Mouse (Mus musculus): ENCODE data around the gene Add2. TPM values are rescaled to one million over a fixed set of nuclear protein-coding genes. Genes with fewer than 3 reads are reported as not detected.

The Add2 gene
- total RNA-seq, 4 experiments from 2014 or later = 0.12 to 0.38 (median 0.20) TPM

DNA sequence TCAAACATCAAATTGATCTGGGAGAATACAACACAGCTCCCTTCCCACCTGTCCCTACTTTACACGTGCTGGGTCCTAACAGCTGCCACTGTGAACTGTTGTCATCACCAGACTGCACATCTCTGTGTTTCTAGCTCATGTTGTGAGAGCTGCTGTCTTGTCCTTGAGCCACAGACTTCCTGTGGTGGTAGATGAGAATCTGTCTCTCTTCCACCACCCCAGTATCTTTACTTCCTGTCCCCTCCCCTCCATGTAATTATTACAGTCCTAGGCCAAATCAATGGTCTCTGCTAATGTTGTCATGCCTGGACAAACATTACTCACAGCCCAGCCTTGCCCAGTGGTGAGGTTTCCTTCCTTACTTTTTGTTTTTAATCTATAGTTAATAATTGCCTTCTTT lies 105.4 kb downstream of the Add2 start:
- DNase-seq (ENCODE audit: low spot score) = no peak

DNA sequence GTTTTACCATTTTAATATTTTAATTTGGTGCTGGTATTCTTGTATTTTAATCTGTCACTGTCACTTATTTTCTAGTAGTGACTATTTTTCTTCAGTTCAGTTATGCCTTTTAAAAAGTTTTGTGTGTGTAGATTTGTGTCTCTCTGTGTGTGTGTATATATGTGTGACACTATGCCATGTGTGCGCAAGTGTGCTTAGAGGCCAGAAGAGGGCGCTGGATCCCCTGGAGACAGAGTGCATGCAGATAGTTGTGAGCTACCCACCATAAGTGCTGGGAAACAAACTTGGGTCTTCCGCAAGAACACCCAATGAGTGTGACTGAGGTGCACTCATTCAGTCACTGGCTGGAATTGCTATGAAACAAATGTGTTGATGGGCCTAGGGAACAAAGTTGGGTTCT lies 107.7 kb downstream of the Add2 start:
- DNase-seq (ENCODE audit: low spot score) = no peak

DNA sequence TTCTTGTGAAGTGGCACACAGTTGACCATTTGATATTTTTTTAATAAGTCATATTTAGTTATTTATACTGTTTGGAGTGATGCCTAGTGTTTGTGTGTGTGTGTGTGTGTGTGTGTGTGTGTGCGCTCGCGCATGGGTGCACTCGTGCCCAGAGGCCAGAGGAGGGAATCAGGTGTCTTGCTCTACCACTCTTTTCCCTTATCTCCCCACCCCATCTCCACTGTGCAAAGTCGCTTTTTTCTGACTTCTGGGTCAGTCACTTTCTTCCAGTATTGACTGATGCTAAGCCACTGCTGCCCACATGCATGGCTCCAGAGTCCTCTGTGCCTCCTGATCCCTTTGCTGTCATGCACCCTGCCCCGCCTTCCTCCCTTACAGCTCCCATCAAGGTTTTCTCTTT lies 112.8 kb downstream of the Add2 start:
- no peak for DNase-seq (ENCODE audit: low spot score)

DNA sequence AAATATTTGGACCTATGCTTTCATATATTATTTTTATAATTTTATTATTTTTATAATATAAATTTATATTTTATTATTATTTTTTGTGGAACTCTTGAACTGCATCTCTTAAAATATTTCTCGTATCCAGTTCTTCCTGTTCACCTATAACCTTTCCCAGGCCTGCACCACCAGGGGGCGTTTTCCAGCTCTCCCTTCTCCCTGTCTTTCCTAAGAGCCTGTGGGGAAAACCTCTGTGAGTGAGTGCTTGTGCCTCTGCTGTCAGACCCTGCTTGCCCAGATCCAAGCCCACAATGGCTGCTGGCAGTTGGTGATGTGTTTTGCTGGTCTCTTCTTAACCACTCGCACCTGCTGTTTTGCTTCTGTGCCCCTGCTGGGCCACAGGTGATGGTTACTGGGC lies 113.3 kb downstream of the Add2 start:
- DNase-seq (ENCODE audit: low spot score) = no peak

DNA sequence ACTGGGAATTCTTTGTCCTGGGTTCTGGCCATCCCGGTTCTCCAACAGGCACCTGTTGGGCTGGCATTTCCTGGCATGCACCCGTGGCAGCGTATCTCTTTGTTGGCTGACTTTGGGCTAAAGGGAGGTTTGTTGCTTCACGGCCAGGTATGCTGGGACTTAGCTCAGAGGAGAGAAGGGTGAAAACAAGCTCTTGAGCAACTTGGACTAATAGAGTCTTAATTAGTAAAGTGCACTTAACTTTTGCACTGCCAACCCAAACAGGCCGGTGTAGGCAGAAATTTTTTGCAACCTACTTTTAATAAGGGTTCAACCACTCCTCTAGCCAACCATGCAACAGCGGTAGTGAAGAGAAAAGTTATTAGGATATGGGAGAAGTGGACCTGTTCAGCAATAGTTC lies 116.5 kb downstream of the Add2 start:
- no peak for DNase-seq (ENCODE audit: low spot score)

DNA sequence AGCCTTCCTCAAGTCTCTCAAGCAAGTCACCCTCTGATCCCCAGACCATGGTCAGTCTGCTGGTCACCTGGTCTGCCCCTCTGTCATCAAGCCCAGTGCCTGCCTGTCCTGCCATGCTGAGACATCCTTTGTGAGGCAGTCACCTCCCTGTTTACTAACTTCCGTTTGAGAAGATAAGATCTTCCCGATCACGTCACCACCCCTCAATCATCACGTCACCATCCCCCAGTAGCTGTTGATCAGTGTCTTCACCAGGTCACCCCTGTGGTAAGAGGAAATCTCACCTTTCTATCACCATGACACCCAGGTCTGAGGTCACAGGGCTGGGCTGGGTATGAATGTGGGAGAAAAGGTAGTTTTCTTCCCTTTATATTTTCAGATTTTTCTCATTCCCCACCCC lies 120.0 kb downstream of the Add2 start:
- DNase-seq (ENCODE audit: low spot score) = no peak

DNA sequence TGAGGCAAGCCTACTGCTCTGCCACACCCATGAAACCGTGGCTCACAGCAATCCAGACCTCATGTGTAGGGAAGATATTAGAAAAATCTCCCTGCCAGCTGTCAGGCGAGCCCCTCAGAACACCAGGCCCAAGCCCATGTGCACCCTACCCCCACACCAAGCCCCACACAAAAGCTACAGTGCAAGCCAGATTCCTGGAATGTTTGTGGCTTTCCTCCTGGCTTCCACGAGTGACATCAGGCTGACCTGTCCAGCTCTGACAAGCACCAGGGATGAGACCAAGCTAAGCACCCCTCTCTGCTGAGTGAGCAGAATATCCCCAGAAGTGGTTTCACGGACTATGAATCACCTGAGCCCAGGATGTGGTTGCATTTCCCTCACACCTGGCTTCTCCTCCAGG lies 120.5 kb downstream of the Add2 start:
- DNase-seq (ENCODE audit: low spot score) = no peak

DNA sequence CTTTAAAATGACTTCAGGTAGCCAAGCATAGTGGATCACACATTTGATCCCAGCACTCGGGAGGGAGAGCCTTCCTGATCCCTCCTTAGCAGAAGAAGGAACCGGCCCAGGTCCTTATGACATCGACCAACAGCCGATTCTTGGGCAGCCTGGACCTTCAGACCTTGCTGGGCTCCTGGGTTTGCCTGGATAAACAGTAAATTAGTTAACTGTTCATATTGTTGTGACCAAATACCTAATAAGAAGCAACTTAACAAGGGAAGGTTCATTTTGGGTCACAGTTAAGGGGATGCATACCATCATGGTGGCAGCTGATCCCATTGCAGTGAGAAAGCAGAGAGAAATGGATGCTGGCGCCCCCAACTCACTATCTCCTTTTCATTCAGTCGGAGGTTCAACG lies 124.2 kb downstream of the Add2 start:
- DNase-seq (ENCODE audit: low spot score) = no peak

DNA sequence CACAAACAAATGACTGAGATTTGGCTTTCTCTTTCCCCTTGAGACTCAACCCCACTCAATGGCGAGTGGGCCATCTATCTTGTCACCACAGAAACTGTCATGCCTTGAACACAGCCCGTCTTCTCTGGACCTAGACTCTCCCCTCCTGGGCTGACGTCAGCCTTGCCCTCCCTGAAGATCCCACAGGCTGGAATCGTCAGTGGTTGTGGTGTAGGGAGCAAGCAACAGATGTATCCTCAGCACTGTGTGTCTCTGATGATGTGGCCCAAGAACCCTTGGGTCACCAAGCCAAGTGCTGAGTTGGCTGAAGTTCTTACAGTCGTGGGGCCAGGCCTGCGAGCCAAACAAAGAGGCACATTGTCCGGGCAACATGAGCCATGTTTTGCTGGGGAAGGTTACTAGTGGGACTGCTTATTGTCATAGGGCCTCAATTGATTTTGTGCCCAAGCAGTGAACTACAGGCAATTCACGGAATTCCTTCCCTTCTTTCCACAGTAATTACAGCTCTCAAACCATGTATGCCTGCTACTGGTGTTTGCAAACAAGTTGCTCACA lies 125.0 kb downstream of the Add2 start:
- DNase-seq (ENCODE audit: low spot score) = peak; percentile 20

DNA sequence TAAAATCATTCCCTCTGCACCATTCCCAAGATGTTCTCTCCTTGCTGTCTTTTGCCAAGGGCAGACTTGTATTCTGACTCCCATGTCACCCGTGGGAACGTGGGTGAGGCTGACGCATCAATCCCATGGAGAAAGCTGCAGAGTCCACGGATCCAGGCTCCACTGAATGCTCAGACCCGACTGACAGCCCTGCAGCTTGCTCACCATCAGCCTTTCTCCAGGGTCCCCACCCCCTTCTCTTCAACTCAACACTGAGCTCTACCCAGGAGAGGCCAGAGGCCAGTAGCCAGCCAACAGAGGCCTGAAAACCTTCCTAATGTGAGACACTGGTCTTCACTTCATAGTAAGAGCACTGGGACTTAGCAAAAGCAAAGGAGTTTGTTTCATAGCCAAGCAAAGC lies 125.5 kb downstream of the Add2 start:
- no peak for DNase-seq (ENCODE audit: low spot score)

DNA sequence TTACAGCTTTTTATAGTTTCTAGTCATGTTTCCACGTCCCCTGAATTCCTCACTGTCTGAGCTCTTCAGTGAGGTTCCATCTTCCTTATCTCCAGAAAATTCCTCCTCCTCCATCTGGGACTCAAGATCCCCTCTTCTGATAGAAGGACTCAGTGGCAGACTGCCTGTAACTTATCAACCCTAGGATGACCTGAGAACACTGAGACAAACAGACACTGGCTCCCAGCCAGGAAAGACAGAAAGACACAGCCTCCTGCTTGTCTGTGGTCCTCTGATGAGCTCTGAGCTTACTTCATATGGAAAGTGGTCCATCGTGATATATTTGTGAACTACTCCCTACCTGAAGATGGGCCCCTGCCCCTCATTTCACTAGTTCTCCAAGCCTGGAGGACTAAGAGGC lies 126.0 kb downstream of the Add2 start:
- DNase-seq (ENCODE audit: low spot score) = no peak

DNA sequence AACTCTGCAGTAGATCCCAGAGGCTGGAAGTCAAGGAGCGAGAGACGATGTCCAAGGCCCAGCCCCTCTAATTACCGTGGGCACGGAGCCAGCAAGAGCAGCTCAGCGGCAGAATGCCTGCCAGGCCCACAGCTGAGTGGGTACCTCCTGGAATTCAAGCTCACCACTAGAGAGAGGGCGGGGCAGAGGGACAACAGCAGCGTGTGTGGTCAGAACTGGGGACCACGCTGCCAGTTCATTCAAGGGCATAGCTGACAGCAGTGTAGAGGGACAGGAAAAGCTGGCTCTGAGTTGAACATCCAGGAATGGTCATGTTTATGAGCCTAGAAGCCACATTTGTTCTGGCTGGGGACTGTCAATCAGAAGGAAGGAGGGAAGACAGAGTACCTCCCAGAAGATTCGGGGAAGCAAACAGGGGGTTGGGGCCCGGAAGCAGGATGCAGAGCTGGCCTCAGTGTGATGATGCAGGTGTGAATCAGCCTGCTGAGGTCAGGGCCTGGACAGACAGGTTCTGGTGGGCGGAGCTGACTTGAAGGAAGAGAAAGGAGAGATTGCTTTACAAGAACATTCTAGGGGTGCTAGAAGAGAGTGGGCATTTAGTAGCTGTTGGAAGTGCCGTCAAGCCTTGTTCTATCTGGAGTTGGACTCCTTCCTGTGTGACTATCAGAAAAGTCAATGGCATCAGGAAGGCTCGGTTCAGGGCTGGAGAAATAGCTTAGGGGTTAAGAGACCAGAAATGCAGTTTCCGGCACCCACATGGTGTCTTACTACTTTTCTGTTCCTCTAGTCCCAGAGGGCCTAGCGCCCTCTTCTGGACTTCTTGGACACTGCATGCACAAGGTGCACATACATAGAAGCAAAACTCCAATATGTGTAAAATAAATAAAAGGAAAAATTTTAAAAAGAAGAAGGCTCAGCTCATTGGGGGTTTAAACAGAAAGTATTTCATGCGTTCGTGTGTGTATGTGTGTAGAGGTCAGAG lies 129.1 kb downstream of the Add2 start:
- no peak for DNase-seq (ENCODE audit: low spot score)

DNA sequence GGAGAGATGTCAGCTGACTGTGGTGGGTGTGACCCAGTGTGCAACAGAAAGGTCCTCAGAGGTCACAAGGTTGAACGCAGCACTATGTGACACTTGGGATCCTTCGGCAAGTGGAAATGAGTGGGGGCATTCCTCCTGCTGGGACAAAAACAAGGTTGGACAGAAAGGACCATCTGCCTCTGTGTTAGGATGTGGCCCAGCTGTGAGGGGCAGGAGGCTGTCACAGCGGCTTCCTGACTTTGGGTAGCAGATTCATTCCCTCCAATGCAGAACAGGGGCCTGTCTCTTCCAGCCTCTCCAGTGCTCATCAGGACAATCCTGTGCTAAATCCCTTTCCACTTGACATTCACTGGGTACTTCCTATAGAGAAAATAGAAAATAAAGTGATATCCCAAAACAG lies 132.4 kb downstream of the Add2 start:
- no peak for DNase-seq (ENCODE audit: low spot score)

DNA sequence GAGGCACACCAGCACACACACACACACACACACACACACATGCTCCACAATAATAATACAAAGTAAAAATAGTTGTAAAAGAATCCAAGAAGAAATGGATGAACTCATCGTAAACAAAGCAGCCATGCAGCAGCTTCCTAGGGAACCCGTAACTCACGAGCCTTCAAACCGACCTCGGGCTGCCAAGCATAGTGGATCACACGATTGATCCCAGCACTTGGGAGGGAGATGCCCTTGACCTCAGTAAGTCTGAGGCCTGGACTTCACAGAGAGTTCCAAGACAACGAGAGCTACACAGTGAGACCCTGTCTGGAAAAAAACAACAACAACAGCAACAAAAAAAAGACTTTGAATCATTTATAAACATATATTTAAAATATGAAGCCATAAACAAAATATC lies 133.1 kb downstream of the Add2 start:
- DNase-seq (ENCODE audit: low spot score) = no peak

DNA sequence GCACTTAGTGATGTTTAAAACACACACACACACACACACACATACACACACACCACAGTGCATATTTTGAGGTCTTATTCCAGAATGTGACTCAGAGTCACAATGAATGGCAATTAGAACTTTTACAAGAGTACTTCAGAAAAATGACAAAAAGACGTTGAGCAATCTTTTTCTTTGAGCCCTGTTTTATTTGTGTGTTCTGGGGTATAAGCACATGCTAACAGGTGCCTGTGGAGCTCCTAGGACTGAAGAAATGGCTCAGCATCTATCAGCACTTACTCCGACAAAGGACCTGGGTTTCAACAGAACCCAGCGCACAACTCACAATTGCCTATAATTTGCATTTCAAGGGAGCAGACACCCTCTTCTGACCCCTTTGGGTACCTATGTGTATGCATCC lies 135.5 kb downstream of the Add2 start:
- DNase-seq (ENCODE audit: low spot score) = no peak

DNA sequence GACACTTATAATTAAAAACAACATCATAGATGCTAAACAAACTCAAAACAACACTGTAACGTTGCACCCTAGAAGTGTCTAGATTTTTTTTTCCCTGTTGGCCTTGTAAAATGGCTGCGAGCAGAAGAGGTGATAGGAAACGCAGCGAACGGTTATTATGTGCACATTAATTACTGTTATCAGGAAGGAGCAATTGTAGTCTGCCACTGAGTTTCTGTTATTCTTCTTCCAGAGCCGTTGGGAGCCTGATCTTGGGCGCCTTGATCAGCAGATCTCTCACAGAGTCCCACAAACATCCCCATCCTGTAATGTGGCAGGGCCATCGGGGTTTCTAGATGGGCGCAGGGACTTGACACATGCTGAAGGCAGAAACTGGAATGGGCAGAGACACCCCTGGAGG lies 137.9 kb downstream of the Add2 start:
- DNase-seq (ENCODE audit: low spot score) = no peak

DNA sequence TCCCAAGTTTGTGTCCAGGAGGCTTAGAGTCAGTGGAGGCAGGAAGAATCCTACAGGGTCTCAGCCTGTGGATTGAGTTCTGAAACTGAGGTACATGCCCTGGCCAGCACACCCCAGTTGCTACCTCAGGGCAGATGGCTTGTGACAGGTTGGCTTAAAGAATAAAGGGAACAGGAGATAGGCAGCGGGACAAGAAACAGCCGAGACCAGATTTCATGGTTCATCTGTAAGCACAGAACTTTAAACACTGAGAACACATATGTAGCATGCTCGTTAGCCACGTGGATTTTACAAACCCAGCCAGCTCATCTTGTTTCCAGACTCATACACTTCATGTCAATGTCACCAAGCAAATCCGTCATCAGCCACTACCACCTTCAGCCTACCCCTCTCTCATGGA lies 139.4 kb downstream of the Add2 start:
- DNase-seq (ENCODE audit: low spot score) = no peak

DNA sequence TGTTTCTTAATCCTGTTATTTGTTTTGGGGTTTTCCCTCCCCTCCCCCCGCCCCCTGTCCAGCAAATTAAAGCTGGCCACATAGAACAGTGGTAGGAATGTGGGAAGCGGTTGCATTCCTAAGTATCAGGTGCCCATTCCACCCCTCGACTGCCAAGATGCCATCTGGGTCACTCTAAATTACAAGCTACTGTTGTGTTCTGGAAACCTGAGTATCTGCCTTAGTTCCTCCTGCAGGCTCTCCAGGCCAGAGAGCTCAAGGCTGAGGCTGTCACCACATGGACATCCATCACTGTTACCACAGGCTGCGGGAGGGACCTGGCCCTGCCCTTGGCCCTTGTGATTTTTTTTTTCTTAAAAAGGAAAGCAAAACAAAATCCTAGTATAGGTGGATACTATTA lies 140.7 kb downstream of the Add2 start:
- DNase-seq (ENCODE audit: low spot score) = no peak

Other genes with a start within 250 kb of the Add2 start
- under 1 TPM in 1 of 4 experiments, not detected in 3; 0.63 TPM for gene Nat8f6, start 207.7 kb upstream of the Add2 start, total RNA-seq (2022)
- gene Nat8f5, start 207.7 kb upstream of the Add2 start, total RNA-seq (2022) = not detected
- gene Nat8, start 196.6 kb upstream of the Add2 start, total RNA-seq (2022) = not detected
- gene Nat8f2, start 159.5 kb upstream of the Add2 start, total RNA-seq (2022) = under 1 TPM in 2 of 4 experiments, not detected in 2; 0.06 to 0.09 TPM
- 1 to 10 TPM in 2 of 4 experiments, under 1 TPM in 2; 0.80 to 1.6 (median 1.1) TPM for gene Nat8f4, start 123.8 kb upstream of the Add2 start, total RNA-seq (2022)
- 10 to 100 TPM; 12.3 to 14.6 (median 13.8) TPM for gene Tprkb, start 116.8 kb upstream of the Add2 start, total RNA-seq (2022)
- gene Nat8f1, start 113.0 kb upstream of the Add2 start, total RNA-seq (2022) = 1 to 10 TPM; 1.8 to 4.6 (median 3.2) TPM
- gene Dusp11, start 67.0 kb upstream of the Add2 start, total RNA-seq (2022) = 10 to 100 TPM; 33.4 to 41.0 (median 37.0) TPM
- not detected for gene Figla, start 12.5 kb upstream of the Add2 start, total RNA-seq (2022)
- gene Tgfa, start 166.5 kb downstream of the Add2 start, total RNA-seq (2022) = 1 to 10 TPM; 1.3 to 2.7 (median 1.4) TPM

Data from heart, adult 8-10 months (tissue).